Mouse (Mus musculus) layer of hippocampus, postnatal 14 days (tissue): ENCODE measurements at regions not wholly inside any gene's neighbourhood (a gene's known extent, or its start where the extent isn't known, plus 50 kb on each side); places are given as distances from the start of the nearest gene placed in this dataset.

Experiments used
- DNase-seq, 2 experiments: peaks; one replicate each; pipeline ENCODE4 v3.0.0; 2021 to 2022; ENCODE audit warnings: low spot score in 2 of 2, mixed read lengths in 1 of 2

DNA sequence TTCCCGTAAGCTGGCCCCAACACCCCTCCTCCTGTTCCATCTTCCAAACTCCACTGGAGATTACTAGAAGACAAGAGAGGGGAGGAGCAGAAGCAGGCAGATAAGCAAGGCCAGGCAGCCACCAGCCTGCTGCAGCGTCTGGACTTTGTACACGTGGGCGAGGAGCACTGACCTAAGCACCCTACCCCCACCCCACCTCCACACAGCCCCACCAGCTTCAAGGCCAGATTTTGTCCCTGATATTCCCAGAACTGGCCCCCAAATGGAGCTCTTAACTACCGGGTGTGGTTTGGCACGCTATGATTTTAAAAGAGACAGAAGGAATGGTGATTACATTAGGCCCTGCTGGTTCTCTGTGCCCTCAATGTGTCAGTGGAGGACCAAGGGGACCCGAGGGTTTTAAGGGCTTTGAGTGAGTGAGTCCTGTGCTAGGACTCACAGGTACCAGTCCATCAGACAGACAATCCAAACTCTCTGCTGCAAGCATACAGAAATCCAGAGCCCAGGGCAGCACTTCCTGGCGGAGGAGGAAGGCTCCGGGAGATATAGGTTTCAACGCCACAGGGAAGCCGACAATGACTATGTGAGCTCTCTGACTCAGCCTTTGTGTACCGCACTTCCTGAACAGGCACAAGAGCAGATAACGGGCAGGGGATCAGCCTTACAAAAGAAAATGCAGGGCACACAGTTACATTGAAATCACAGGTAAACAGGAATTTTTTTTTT lies 72.0 kb upstream of the Mgme1 start:
- no peak for DNase-seq
